Mouse (Mus musculus): ENCODE results near the gene Dapk2. TPM values are rescaled to one million over a fixed set of nuclear protein-coding genes. Genes with fewer than 3 reads are reported as not detected.

The Dapk2 gene
- polyA plus RNA-seq, 1 experiment from 2014 or later = 6.7 TPM

DNA sequence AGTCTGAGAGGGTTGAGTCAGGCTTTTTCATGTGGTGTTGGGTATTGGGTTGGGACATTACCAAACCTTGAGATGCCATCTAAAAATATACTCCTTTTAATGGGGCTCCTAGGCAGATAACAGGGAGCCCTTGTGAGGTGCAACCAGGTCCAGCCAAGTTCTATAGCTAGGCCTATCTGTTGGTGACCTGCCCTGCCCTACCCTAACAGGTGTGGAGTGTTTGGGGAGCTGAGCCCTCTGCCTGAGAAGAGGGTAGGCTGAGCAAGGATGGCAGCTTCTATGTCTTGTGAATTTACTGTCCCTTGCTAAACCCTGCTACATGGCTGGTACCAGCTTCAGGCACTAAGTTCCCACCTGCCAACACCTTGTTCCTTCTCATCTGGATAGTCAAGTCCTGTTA, 57.5 kb downstream of the Dapk2 start:
- H3K9ac ChIP-seq = no peak overlapping the region
- H3K27ac ChIP-seq = no peak overlapping the region
- H3K4me1 ChIP-seq = peaks cover 19% of the 10 kb centered on the region; the same call in 1 of the 2 replicates

DNA sequence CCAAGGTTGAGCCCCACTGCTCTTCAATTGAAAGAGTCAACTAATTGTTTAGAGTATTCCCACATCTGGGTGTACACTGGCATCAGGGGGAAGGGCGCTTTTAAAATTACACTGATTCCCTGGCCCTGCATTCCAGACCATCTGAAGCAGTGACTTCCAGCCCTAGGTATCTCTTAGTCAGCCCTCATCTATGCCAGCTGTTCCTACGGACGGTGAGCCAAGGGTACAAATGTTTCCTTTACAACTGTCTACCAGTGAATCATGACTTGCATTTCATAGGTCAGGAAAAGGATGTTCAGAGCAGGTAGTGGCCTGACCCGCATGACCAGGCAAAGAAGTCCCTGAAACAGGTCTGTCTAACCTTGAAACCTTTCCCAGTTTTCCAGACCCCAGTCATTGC, 59.9 kb downstream of the Dapk2 start:
- no peaks in the 10 kb centered on the region for H3K36me3 ChIP-seq
- H3K4me2 ChIP-seq = no peak overlapping the region
- WGBS = 71% methylated on average over 4 of the region's 4 CpGs
- H3K27ac ChIP-seq = no peak overlapping the region
- no peaks in the 10 kb centered on the region for H3K9me3 ChIP-seq
- no peak for ATAC-seq (ENCODE audit: insufficient number of reproducible peaks, insufficient read depth, low FRiP score, low TSS enrichment, low read depth)
- H3K4me1 ChIP-seq = peaks cover 10% of the 10 kb centered on the region; the same call in 1 of the 2 replicates
- H3K4me3 ChIP-seq = no peak overlapping the region
- no peaks in the 10 kb centered on the region for H3K27me3 ChIP-seq
- H3K9ac ChIP-seq = no peak overlapping the region

More for the DNA sequence above, 57.5 kb downstream of the Dapk2 start:
- Histone ChIP-seq H3K36me3 (no peaks in the 10 kb centered on the region), H3K27me3 (no peaks in the 10 kb centered on the region), H3K9me3 (no peaks in the 10 kb centered on the region), H3K4me2 (no peak overlapping the region), H3K4me3 (no peak overlapping the region)
- no peak for ATAC-seq (ENCODE audit: insufficient number of reproducible peaks, insufficient read depth, low FRiP score, low TSS enrichment, low read depth)

- Histone ChIP-seq H3K4me3 (no peak overlapping the region), H3K4me2 (no peak overlapping the region), H3K9me3 (no peaks in the 10 kb centered on the region), H3K9ac (no peak overlapping the region), H3K36me3 (no peaks in the 10 kb centered on the region), H3K27me3 (no peaks in the 10 kb centered on the region), H3K27ac (no peak overlapping the region), H3K4me1 (peaks cover 10% of the 10 kb centered on the region; the same call in 1 of the 2 replicates)
- 75% methylated on average over 10 of the region's 10 CpGs for WGBS
- no peak for ATAC-seq (ENCODE audit: insufficient number of reproducible peaks, insufficient read depth, low FRiP score, low TSS enrichment, low read depth)
Observed at GRCm38 (mm10) chr9:66218917-66219725, 61.1 kb downstream of the Dapk2 start.

- Histone ChIP-seq H3K9me3 (no peaks in the 10 kb centered on the region), H3K36me3 (no peaks in the 10 kb centered on the region), H3K4me1 (no peaks in the 10 kb centered on the region), H3K9ac (no peak overlapping the region), H3K27me3 (no peaks in the 10 kb centered on the region), H3K4me2 (no peak overlapping the region), H3K4me3 (no peak overlapping the region), H3K27ac (no peak overlapping the region)
- 55% methylated on average over 2 of the region's 2 CpGs for WGBS
- no peak for ATAC-seq (ENCODE audit: insufficient number of reproducible peaks, insufficient read depth, low FRiP score, low TSS enrichment, low read depth)
Observed at GRCm38 (mm10) chr9:66223872-66224271, 65.8 kb downstream of the Dapk2 start.

- no peak overlapping the region for H3K9ac ChIP-seq
- 69% methylated on average over 5 of the region's 5 CpGs for WGBS
- H3K4me3 ChIP-seq = no peak overlapping the region
- H3K9me3 ChIP-seq = no peaks in the 10 kb centered on the region
- H3K4me2 ChIP-seq = no peak overlapping the region
- H3K27ac ChIP-seq = no peak overlapping the region
- H3K36me3 ChIP-seq = no peaks in the 10 kb centered on the region
- no peaks in the 10 kb centered on the region for H3K27me3 ChIP-seq
- no peaks in the 10 kb centered on the region for H3K4me1 ChIP-seq
- no peak for ATAC-seq (ENCODE audit: insufficient number of reproducible peaks, insufficient read depth, low FRiP score, low TSS enrichment, low read depth)
Observed at GRCm38 (mm10) chr9:66225737-66226485, 67.9 kb downstream of the Dapk2 start.

- H3K9ac ChIP-seq = no peak overlapping the region
- ATAC-seq (ENCODE audit: insufficient number of reproducible peaks, insufficient read depth, low FRiP score, low TSS enrichment, low read depth) = no peak
- no peak overlapping the region for H3K4me2 ChIP-seq
- H3K36me3 ChIP-seq = no peaks in the 10 kb centered on the region
- H3K9me3 ChIP-seq = no peaks in the 10 kb centered on the region
- H3K4me1 ChIP-seq = no peaks in the 10 kb centered on the region
- H3K4me3 ChIP-seq = no peak overlapping the region
- H3K27me3 ChIP-seq = no peaks in the 10 kb centered on the region
- no peak overlapping the region for H3K27ac ChIP-seq
- 63% methylated on average over 2 of the region's 2 CpGs for WGBS
Observed at GRCm38 (mm10) chr9:66228456-66229151, 70.6 kb downstream of the Dapk2 start.

- Histone ChIP-seq H3K27ac (no peak overlapping the region), H3K4me2 (no peak overlapping the region), H3K4me1 (no peaks in the 10 kb centered on the region), H3K27me3 (no peaks in the 10 kb centered on the region), H3K9me3 (no peaks in the 10 kb centered on the region), H3K4me3 (no peak overlapping the region), H3K9ac (no peak overlapping the region), H3K36me3 (no peaks in the 10 kb centered on the region)
- WGBS = 74% methylated on average over 7 of the region's 7 CpGs
- ATAC-seq (ENCODE audit: insufficient number of reproducible peaks, insufficient read depth, low FRiP score, low TSS enrichment, low read depth) = no peak
Observed at GRCm38 (mm10) chr9:66231820-66232479, 73.9 kb downstream of the Dapk2 start.

- H3K27me3 ChIP-seq = no peaks in the 10 kb centered on the region
- H3K4me3 ChIP-seq = no peak overlapping the region
- no peak overlapping the region for H3K27ac ChIP-seq
- no peak for ATAC-seq (ENCODE audit: insufficient number of reproducible peaks, insufficient read depth, low FRiP score, low TSS enrichment, low read depth)
- no peaks in the 10 kb centered on the region for H3K36me3 ChIP-seq
- H3K9me3 ChIP-seq = no peaks in the 10 kb centered on the region
- no peak overlapping the region for H3K9ac ChIP-seq
- H3K4me2 ChIP-seq = no peak overlapping the region
- peaks cover 11% of the 10 kb centered on the region for H3K4me1 ChIP-seq
- WGBS = 40% methylated on average over 2 of the region's 2 CpGs
Observed at GRCm38 (mm10) chr9:66236615-66237014, 78.6 kb downstream of the Dapk2 start.

DNA sequence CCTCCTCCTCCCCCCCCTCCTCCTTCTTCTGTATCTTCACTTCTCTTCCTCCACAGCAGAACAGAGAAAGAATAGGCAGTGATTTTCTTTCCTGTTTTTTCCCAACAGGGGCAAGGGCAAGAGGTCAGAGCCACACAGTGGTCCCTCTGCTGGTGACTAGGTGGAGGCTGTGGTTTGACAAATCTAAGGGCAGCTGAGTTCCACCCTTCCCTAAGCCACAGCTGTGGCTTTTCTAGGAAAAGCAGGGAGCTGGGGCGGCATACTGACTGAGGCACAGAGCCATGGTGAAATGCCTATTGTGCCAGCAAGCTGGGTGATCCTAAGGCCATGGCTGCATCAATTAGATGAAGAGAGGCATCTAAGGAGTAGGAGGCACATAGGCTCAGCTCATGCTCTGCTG, 79.7 kb downstream of the Dapk2 start:
- no peak overlapping the region for H3K4me3 ChIP-seq
- peaks cover 11% of the 10 kb centered on the region for H3K4me1 ChIP-seq
- no peak overlapping the region for H3K9ac ChIP-seq
- WGBS = 78% methylated on average over 1 of the region's 1 CpGs
- H3K4me2 ChIP-seq = no peak overlapping the region
- no peaks in the 10 kb centered on the region for H3K9me3 ChIP-seq
- no peak overlapping the region for H3K27ac ChIP-seq
- H3K36me3 ChIP-seq = no peaks in the 10 kb centered on the region
- H3K27me3 ChIP-seq = no peaks in the 10 kb centered on the region
- ATAC-seq (ENCODE audit: insufficient number of reproducible peaks, insufficient read depth, low FRiP score, low TSS enrichment, low read depth) = no peak

DNA sequence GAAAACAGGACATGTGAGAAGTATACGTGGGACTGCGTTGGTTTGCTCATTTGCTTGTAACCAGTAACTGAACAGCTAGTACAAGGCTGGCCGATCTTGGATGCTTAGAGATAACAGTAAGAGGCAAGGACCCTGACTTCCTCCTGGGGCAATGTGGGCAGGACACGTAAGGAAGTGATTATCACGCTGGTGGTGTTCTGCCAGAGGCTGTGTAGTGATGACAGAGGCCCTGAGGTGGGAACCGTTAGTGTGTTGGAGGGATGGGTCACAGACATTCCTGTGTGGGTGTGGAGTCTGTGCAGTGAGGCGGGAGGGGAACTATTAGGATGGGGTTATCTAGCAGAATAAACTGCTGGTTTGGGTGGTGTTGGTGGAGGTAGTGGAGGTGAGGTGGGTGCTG, 81.2 kb downstream of the Dapk2 start:
- no peaks in the 10 kb centered on the region for H3K9me3 ChIP-seq
- no peak overlapping the region for H3K4me3 ChIP-seq
- H3K9ac ChIP-seq = no peak overlapping the region
- WGBS = 55% methylated on average over 7 of the region's 7 CpGs
- H3K36me3 ChIP-seq = no peaks in the 10 kb centered on the region
- no peak overlapping the region for H3K27ac ChIP-seq
- no peak for ATAC-seq (ENCODE audit: insufficient number of reproducible peaks, insufficient read depth, low FRiP score, low TSS enrichment, low read depth)
- H3K4me1 ChIP-seq = peaks cover 11% of the 10 kb centered on the region
- no peak overlapping the region for H3K4me2 ChIP-seq
- no peaks in the 10 kb centered on the region for H3K27me3 ChIP-seq

DNA sequence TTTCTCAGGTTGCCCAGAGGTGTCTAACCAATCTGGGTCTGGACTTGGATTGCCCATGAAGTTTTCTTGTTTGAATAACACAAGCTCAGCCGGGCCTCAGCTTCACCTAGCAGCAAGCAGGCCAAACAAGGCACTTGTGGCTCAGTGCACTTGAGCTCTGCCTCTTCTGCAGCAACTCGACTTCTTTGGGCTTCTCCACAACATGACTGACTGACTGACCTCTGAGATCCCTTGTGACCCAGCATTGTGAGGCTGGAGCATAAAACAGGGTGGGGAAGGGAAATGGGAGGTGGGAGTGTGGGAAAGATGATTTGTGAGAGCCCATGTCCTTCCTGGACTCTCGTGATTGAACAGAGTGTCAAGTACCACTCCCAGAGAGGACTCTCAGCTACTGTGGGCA, 81.7 kb downstream of the Dapk2 start:
- Histone ChIP-seq H3K36me3 (no peaks in the 10 kb centered on the region), H3K4me1 (peaks cover 11% of the 10 kb centered on the region), H3K4me3 (no peak overlapping the region), H3K4me2 (no peak overlapping the region), H3K27me3 (no peaks in the 10 kb centered on the region), H3K9ac (no peak overlapping the region), H3K27ac (no peak overlapping the region), H3K9me3 (no peaks in the 10 kb centered on the region)
- no peak for ATAC-seq (ENCODE audit: insufficient number of reproducible peaks, insufficient read depth, low FRiP score, low TSS enrichment, low read depth)
- 71% methylated on average over 3 of the region's 3 CpGs for WGBS

Data from embryonic facial prominence, embryonic 13.5 days (tissue).